Mouse (Mus musculus) CH12.LX (cell line): ENCODE measurements around the gene 1700122O11Rik.

ENCODE experiments used
- CTCF ChIP-seq, 2 experiments: IDR thresholded peaks in 1 of 2; conservative IDR thresholded peaks in 1 of 2; 2 replicates each; pipeline ENCODE4 v1.5.1; 2011 to 2012; ENCODE audit warnings: low read depth in 2 of 2, low read length in 2 of 2, improper control_type of control experiment in 1 of 2, inconsistent platforms in 1 of 2, mild to moderate bottlenecking in 1 of 2, moderate library complexity in 1 of 2
- EP300 ChIP-seq: IDR thresholded peaks from 2 replicates; pipeline ENCODE4 v1.6.1; 2011; ENCODE audit warnings: low read length, improper control_type of control experiment
- MYC ChIP-seq: IDR thresholded peaks from 2 replicates; pipeline ENCODE4 v1.6.1; 2011; ENCODE audit warnings: low read depth, mild to moderate bottlenecking, improper control_type of control experiment, low read length
- POLR2A ChIP-seq: IDR thresholded peaks from 2 replicates; pipeline ENCODE4 v1.6.1; 2011; ENCODE audit warnings: low read depth, mild to moderate bottlenecking, improper control_type of control experiment, low read length
- POLR2AphosphoS2 ChIP-seq: IDR thresholded peaks from 2 replicates; pipeline ENCODE4 v1.6.1; 2011; ENCODE audit warnings: low read depth, low read length, improper control_type of control experiment
- SMC3 ChIP-seq: IDR thresholded peaks from 2 replicates; pipeline ENCODE4 v1.6.1; 2011; ENCODE audit warnings: low read depth, low read length, improper control_type of control experiment
- TCF12 ChIP-seq: IDR thresholded peaks from 2 replicates; pipeline ENCODE4 v1.6.1; 2014; ENCODE audit warnings: low read depth, mild to moderate bottlenecking, inconsistent platforms, low read length, improper control_type of control experiment
- ZMIZ1 ChIP-seq: IDR thresholded peaks from 2 replicates; pipeline ENCODE4 v1.6.1; 2012; ENCODE audit warnings: low read depth, mild to moderate bottlenecking, inconsistent platforms, low read length, improper control_type of control experiment
- ZNF384 ChIP-seq: IDR thresholded peaks from 2 replicates; pipeline ENCODE4 v1.6.1; 2012; ENCODE audit warnings: low read depth, low read length, improper control_type of control experiment, inconsistent platforms

DNA sequence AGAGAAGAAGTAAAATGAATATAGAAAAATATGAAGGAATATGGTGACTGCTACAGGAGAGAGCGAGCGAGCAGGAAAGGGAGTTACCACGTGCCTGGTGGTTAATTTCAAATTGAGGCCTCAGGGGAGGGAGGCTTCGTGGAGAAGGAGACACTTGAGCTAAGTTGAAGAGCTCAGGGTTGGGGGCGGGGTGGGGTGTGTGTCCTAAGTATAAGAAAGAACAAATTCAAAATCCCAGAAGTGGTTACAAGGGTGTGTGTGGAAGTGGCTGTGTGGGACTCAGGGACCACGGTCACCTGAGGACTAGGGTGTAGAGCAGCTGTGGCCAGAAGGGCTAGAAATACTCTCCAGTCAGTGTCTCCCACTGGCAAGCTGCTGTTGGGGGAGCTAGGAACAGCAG lies 38.7 kb downstream of the 1700122O11Rik start:
- TF ChIP-seq POLR2A (no peak), CTCF (conservative IDR thresholded peaks at IDR 0.05 in 1 of 2, IDR thresholded peaks at IDR 0.05 in 1 of 2; ENCODE audit: low read depth in 2 of 2, low read length in 2 of 2) (no peak), POLR2AphosphoS2 (no peak), EP300 (no peak), SMC3 (no peak), ZMIZ1 (no peak), TCF12 (no peak), MYC (no peak), ZNF384 (no peak)
